In the genomic region with DNA sequence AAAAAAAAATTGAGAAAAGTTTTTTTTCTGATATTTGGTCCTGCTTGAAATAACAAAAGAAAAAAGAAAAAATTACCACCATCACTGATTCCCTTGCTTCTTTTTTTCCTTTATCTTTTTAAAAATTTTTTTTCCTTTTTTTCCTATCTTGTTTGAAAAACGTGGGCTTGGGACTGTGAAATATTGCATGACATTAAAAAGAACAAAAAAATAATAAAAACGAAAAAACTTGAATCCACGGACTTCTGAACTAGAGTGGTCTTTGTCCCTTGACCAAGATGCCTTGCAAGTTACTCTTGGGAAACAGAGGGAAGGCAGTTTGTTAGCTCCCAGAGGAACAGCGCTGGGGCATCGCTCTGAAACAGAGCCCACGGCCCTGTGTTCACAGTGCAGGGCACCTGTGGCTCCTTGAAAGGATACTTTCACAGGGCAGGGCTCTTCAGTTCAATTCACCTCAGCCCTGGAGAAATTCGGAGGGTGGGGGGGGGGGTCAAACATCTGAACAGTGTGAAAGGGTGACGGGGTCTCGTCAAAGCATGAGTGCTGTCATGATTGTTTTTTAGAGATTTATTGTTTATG, we compare ENCODE assay signal across 8 mouse cellular contexts. TPM values are rescaled to one million over a fixed set of nuclear protein-coding genes. Genes with fewer than 3 reads are reported as not detected.
A peak's percentile ranks its signal among the peaks of the same experiment; 100 is the strongest.
DNase-seq lines count a peak whose midpoint lies in the region; ATAC-seq and TF ChIP-seq lines count a peak whose summit lies in the region.

No protein-coding gene starts in this region.

- intact Hi-C loops in heart, postnatal 25 days (cut with DNase I) = no loop called here
- intact Hi-C loops in gastrocnemius, postnatal 36 days (cut with DNase I) = no loop called here
- intact Hi-C loops in left cerebral cortex, postnatal 14 days (cut with DNase I) = no loop called here
- intact Hi-C loops in left cerebral cortex, postnatal 36 days (cut with DNase I) = loop anchor here (5.0 kb wide), 1 partner anchor 172 kb away; no protein-coding TSS in a partner anchor

- no peak for TF ChIP-seq POLR2A in MEL (IDR thresholded peaks at IDR 0.05; ENCODE audit: control insufficient read depth in 1 of 2, insufficient read depth in 1 of 2, low read depth in 1 of 2, low read length in 2 of 2, poor library complexity in 1 of 2)

- no peak for TF ChIP-seq EP300 in MEL (IDR thresholded peaks at IDR 0.05; ENCODE audit: low read depth in 1 of 2, low read length in 2 of 2)

- H3K27me3 ChIP-seq in heart, embryonic 12.5 days (replicated peaks) = no peaks in the 10 kb centered on the region
- no peaks in the 10 kb centered on the region for H3K27me3 ChIP-seq in MEL (ENCODE audit: control insufficient read depth in 1 of 2, insufficient read depth in 2 of 2, low read length in 2 of 2)
- 0 out of 2 replicates have a peak, but pooled peaks cover 3% of the 10 kb centered on the region for H3K27me3 ChIP-seq in hindbrain, embryonic 13.5 days
- no peaks in the 10 kb centered on the region for H3K27me3 ChIP-seq in midbrain, embryonic 14.5 days (ENCODE audit: control insufficient read depth, insufficient read depth, low read length)

- peaks cover 33% of the 10 kb centered on the region for H3K4me1 ChIP-seq in heart, embryonic 12.5 days (replicated peaks)
- peaks cover 7 to 21% of the 10 kb centered on the region in 2 experiments; a peak in 3 of 4 replicates for H3K4me1 ChIP-seq in MEL (ENCODE audit: control insufficient read depth in 1 of 2, insufficient read depth in 2 of 2, low read length in 2 of 2)
- H3K4me1 ChIP-seq in hindbrain, embryonic 13.5 days (replicated peaks) = peaks cover 26% of the 10 kb centered on the region
- peaks cover 17% of the 10 kb centered on the region for H3K4me1 ChIP-seq in midbrain, embryonic 14.5 days (ENCODE audit: control insufficient read depth, insufficient read depth, low read length)

- no peaks in the 10 kb centered on the region for H3K36me3 ChIP-seq in heart, embryonic 12.5 days
- peaks cover 0 to 20% of the 10 kb centered on the region in 2 experiments; a peak in 2 of 4 replicates for H3K36me3 ChIP-seq in MEL (ENCODE audit: control insufficient read depth in 1 of 2, insufficient read depth in 2 of 2, low read length in 2 of 2)
- H3K36me3 ChIP-seq in hindbrain, embryonic 13.5 days = 0 out of 2 replicates have a peak, but pooled peaks cover 5% of the 10 kb centered on the region
- peaks cover 5% of the 10 kb centered on the region for H3K36me3 ChIP-seq in midbrain, embryonic 14.5 days (ENCODE audit: control insufficient read depth, insufficient read depth, low read length)

- no peak for ATAC-seq in heart, embryonic 12.5 days (ENCODE audit: insufficient number of reproducible peaks, low FRiP score)
- ATAC-seq in hindbrain, embryonic 13.5 days (ENCODE audit: low FRiP score) = no peak
- ATAC-seq in midbrain, embryonic 14.5 days (ENCODE audit: low FRiP score, low TSS enrichment) = no peak

- peak overlapping the region; percentile 92 for H3K4me2 ChIP-seq in heart, embryonic 12.5 days
- H3K4me2 ChIP-seq in hindbrain, embryonic 13.5 days = peak overlapping the region; percentile 53
- peak overlapping the region; percentile 85 for H3K4me2 ChIP-seq in midbrain, embryonic 14.5 days (ENCODE audit: low read length)

- no peak for TF ChIP-seq CTCF in MEL (IDR thresholded peaks at IDR 0.05 in 2 of 3, conservative IDR thresholded peaks at IDR 0.05 in 1 of 3; ENCODE audit: control insufficient read depth in 1 of 3, insufficient read depth in 1 of 3, low read depth in 2 of 3, low read length in 3 of 3, poor library complexity in 1 of 3, severe bottlenecking in 1 of 3)

- H3K9ac ChIP-seq in heart, embryonic 12.5 days = no peak overlapping the region
- H3K9ac ChIP-seq in MEL (ENCODE audit: control insufficient read depth, low read depth, low read length, poor library complexity, severe bottlenecking) = peak overlapping the region; percentile 87
- peak overlapping the region; percentile 62; the same call in 1 of the 2 replicates for H3K9ac ChIP-seq in hindbrain, embryonic 13.5 days
- no peak overlapping the region for H3K9ac ChIP-seq in midbrain, embryonic 14.5 days (replicated peaks; ENCODE audit: low read length)

- peaks cover 1% of the 10 kb centered on the region; the same call in 1 of the 2 replicates for H3K79me2 ChIP-seq in MEL (ENCODE audit: control insufficient read depth, insufficient read depth, low read length, poor library complexity)

- WGBS in heart, embryonic 12.5 days = 42% methylated on average over 9 of the region's 9 CpGs
- 32% methylated on average over 9 of the region's 9 CpGs for whole genome bisulfite sequencing in hindbrain, embryonic 13.5 days
- 29% methylated on average over 9 of the region's 9 CpGs for whole genome bisulfite sequencing in midbrain, embryonic 14.5 days

- no peaks in the 10 kb centered on the region for H3K9me3 ChIP-seq in heart, embryonic 12.5 days (replicated peaks)
- H3K9me3 ChIP-seq in MEL (replicated peaks; ENCODE audit: insufficient read depth, low read length) = no peaks in the 10 kb centered on the region
- H3K9me3 ChIP-seq in hindbrain, embryonic 13.5 days = no peaks in the 10 kb centered on the region
- no peaks in the 10 kb centered on the region for H3K9me3 ChIP-seq in midbrain, embryonic 14.5 days (ENCODE audit: control insufficient read depth, low read length)

- TF ChIP-seq RAD21 in MEL (IDR thresholded peaks at IDR 0.05; ENCODE audit: low read depth, low read length) = no peak

- DNase-seq in heart, postnatal 25 days (ENCODE audit: low spot score) = no peak
- DNase-seq in MEL (ENCODE audit: low read depth, low spot score) = peak; percentile 46
- DNase-seq in midbrain, embryonic 14.5 days = peak; percentile 8
- no peak for DNase-seq in gastrocnemius, postnatal 36 days
- no peak for DNase-seq in left cerebral cortex, postnatal 14 days (ENCODE audit: low spot score in 2 of 2)
- DNase-seq in left cerebral cortex, postnatal 36 days (ENCODE audit: low spot score in 2 of 2) = no peak

- H3K27ac ChIP-seq in heart, embryonic 12.5 days (ENCODE audit: poor library complexity, severe bottlenecking) = no peak overlapping the region
- H3K27ac ChIP-seq in MEL (ENCODE audit: control insufficient read depth, low read depth, low read length) = peak overlapping the region; percentile 72; the same call in 1 of the 2 replicates
- no peak overlapping the region for H3K27ac ChIP-seq in hindbrain, embryonic 13.5 days
- peak overlapping the region; percentile 60 for H3K27ac ChIP-seq in midbrain, embryonic 14.5 days (replicated peaks; ENCODE audit: low read depth, low read length)

- peak overlapping the region; percentile 69 for H3K4me3 ChIP-seq in heart, embryonic 12.5 days
- peak overlapping the region; percentile 76 to 91 for H3K4me3 ChIP-seq in MEL (ENCODE audit: control insufficient read depth in 1 of 2, insufficient read depth in 1 of 2, low read depth in 2 of 2, low read length in 2 of 2)
- H3K4me3 ChIP-seq in hindbrain, embryonic 13.5 days = peak overlapping the region; percentile 47
- peak overlapping the region; percentile 42 for H3K4me3 ChIP-seq in midbrain, embryonic 14.5 days (replicated peaks; ENCODE audit: low read depth, low read length)

TF ChIP-seq in MEL, 35 proteins besides CTCF, POLR2A, EP300 and RAD21:
- TF ChIP-seq ZNF384 (IDR thresholded peaks at IDR 0.05; ENCODE audit: low read depth, low read length) = peak; percentile 43; the same call in 1 of the 2 replicates
- TF ChIP-seq SIN3A (IDR thresholded peaks at IDR 0.05; ENCODE audit: low read length) = 0 out of 2 replicates have a peak, but pooled peaks have one; percentile 2
- 0 out of 2 replicates have a peak, but pooled peaks have one; percentile 71 for TF ChIP-seq CHD1 (IDR thresholded peaks at IDR 0.05; ENCODE audit: low read depth, low read length)
- TF ChIP-seq NELFE (IDR thresholded peaks at IDR 0.05; ENCODE audit: low read depth, low read length) = no peak

RNA-seq across cellular contexts. Expression of a gene that starts 22.6 kb away (rescaled TPM):
- polyA plus RNA-seq in heart, embryonic 12.5 days (2016; fragmentation: Nextera tagmentation; extraction: Ambion mirVana) = 63.4 and 68.1 TPM in 2 replicates
- 10 to 100 TPM; 14.3 to 18.3 TPM for total RNA-seq in heart, postnatal 25 days (2021)
- 22.5 and 24.4 TPM in 2 replicates for total RNA-seq in MEL (2012; rRNA removed)
- polyA plus RNA-seq in MEL (2012; ENCODE audit: insufficient read depth in 1 of 2, insufficient read length in 2 of 2, low read depth in 1 of 2, low replicate concordance in 2 of 2, missing spikeins in 1 of 2) = 100 to 1,000 TPM in 1 of 2 experiments, 10 to 100 TPM in 1; 37.7 to 258 TPM
- polyA plus RNA-seq in hindbrain, embryonic 13.5 days (2015; fragmentation: Nextera tagmentation; extraction: Ambion mirVana) = 26.1 and 32.2 TPM in 2 replicates
- 15.5 and 16.0 TPM in 2 replicates for polyA plus RNA-seq in midbrain, embryonic 14.5 days (2014; fragmentation: Nextera tagmentation; extraction: Ambion mirVana)
- 1 to 10 TPM; 5.6 to 9.3 TPM for total RNA-seq in gastrocnemius, postnatal 36 days (2021)
- 10 to 100 TPM; 12.6 to 14.8 TPM for total RNA-seq in left cerebral cortex, postnatal 14 days (2021)
- total RNA-seq in left cerebral cortex, postnatal 36 days (2021) = 10 to 100 TPM in 1 of 2 experiments, 1 to 10 TPM in 1; 5.6 to 27.6 TPM

RNA-seq across cellular contexts. Expression of a gene that starts 46.0 kb away (rescaled TPM):
- polyA plus RNA-seq in heart, embryonic 12.5 days (2016; fragmentation: Nextera tagmentation; extraction: Ambion mirVana) = 46.2 and 49.5 TPM in 2 replicates
- total RNA-seq in heart, postnatal 25 days (2021) = 10 to 100 TPM; 32.6 to 37.6 TPM
- total RNA-seq in MEL (2012; rRNA removed) = 154 and 183 TPM in 2 replicates
- 100 to 1,000 TPM in 1 of 2 experiments, not detected in 1; 221 TPM for polyA plus RNA-seq in MEL (2012; ENCODE audit: insufficient read depth in 1 of 2, insufficient read length in 2 of 2, low read depth in 1 of 2, low replicate concordance in 2 of 2, missing spikeins in 1 of 2)
- 51.9 and 60.3 TPM in 2 replicates for polyA plus RNA-seq in hindbrain, embryonic 13.5 days (2015; fragmentation: Nextera tagmentation; extraction: Ambion mirVana)
- 56.9 and 59.6 TPM in 2 replicates for polyA plus RNA-seq in midbrain, embryonic 14.5 days (2014; fragmentation: Nextera tagmentation; extraction: Ambion mirVana)
- total RNA-seq in gastrocnemius, postnatal 36 days (2021) = 10 to 100 TPM; 39.8 to 43.3 TPM
- total RNA-seq in left cerebral cortex, postnatal 14 days (2021) = 10 to 100 TPM; 89.3 to 96.7 TPM
- 100 to 1,000 TPM in 1 of 2 experiments, 10 to 100 TPM in 1; 84.5 to 124 TPM for total RNA-seq in left cerebral cortex, postnatal 36 days (2021)

RNA-seq across cellular contexts. Expression of a gene that starts 47.6 kb away (rescaled TPM):
- 20.9 and 21.3 TPM in 2 replicates for polyA plus RNA-seq in heart, embryonic 12.5 days (2016; fragmentation: Nextera tagmentation; extraction: Ambion mirVana)
- 10 to 100 TPM; 32.0 to 32.6 TPM for total RNA-seq in heart, postnatal 25 days (2021)
- total RNA-seq in MEL (2012; rRNA removed) = 42.5 and 45.3 TPM in 2 replicates
- polyA plus RNA-seq in MEL (2012; ENCODE audit: insufficient read depth in 1 of 2, insufficient read length in 2 of 2, low read depth in 1 of 2, low replicate concordance in 2 of 2, missing spikeins in 1 of 2) = 100 to 1,000 TPM in 1 of 2 experiments, not detected in 1; 106 TPM
- 13.7 and 14.4 TPM in 2 replicates for polyA plus RNA-seq in hindbrain, embryonic 13.5 days (2015; fragmentation: Nextera tagmentation; extraction: Ambion mirVana)
- 19.1 and 20.2 TPM in 2 replicates for polyA plus RNA-seq in midbrain, embryonic 14.5 days (2014; fragmentation: Nextera tagmentation; extraction: Ambion mirVana)
- 10 to 100 TPM; 18.1 to 20.1 TPM for total RNA-seq in gastrocnemius, postnatal 36 days (2021)
- 10 to 100 TPM; 90.2 to 91.9 TPM for total RNA-seq in left cerebral cortex, postnatal 14 days (2021)
- 10 to 100 TPM; 94.2 to 99.7 TPM for total RNA-seq in left cerebral cortex, postnatal 36 days (2021)

Comparison
In these comparisons a context has a peak if more than half of its experiments do, and no peak if none do; other contexts are left out.
1. H3K27ac ChIP-seq: peak in MEL (single experiment) and midbrain, embryonic 14.5 days (single experiment); none in heart, embryonic 12.5 days (single experiment) and hindbrain, embryonic 13.5 days (single experiment).
2. H3K9ac ChIP-seq: peak in MEL (single experiment) and hindbrain, embryonic 13.5 days (single experiment); none in heart, embryonic 12.5 days (single experiment) and midbrain, embryonic 14.5 days (single experiment).
3. DNase-seq: peak in MEL (single experiment) and midbrain, embryonic 14.5 days (single experiment); none in heart, postnatal 25 days (single experiment), gastrocnemius, postnatal 36 days (0 of 2), left cerebral cortex, postnatal 14 days (0 of 2) and left cerebral cortex, postnatal 36 days (0 of 2).
4. Peak in every context shown above with its lines, with median percentiles within 50 percentile points of each other: H3K4me2 ChIP-seq and H3K4me3 ChIP-seq.